ENCODE assay signal across 17 mouse cellular contexts in genomic region chr4:149525811-149526210, GRCm38 (mm10). TPM values are rescaled to one million over a fixed set of nuclear protein-coding genes. Genes with fewer than 3 reads are reported as not detected.
A peak's percentile ranks its signal among the peaks of the same experiment; 100 is the strongest.
DNase-seq lines count a peak whose midpoint lies in the region; ATAC-seq and TF ChIP-seq lines count a peak whose summit lies in the region.
"Had no signal": no experiment of that assay in that cellular context is flagged by ENCODE, and none has a peak within 500 bp of the region (broad histone marks: within the 10 kb centered on the region; RNA-seq: fewer than 3 reads in every experiment).

No protein-coding gene starts in this region.

- peaks cover 67% of the 10 kb centered on the region for H3K4me1 ChIP-seq in forebrain, embryonic 10.5 days
- peaks cover 10% of the 10 kb centered on the region for H3K4me1 ChIP-seq in forebrain, embryonic 14.5 days (ENCODE audit: control insufficient read depth, insufficient read depth, low read length)
- H3K4me1 ChIP-seq in hindbrain, embryonic 15.5 days (replicated peaks) = peaks cover 30% of the 10 kb centered on the region
- no peaks in the 10 kb centered on the region for H3K4me1 ChIP-seq in hindbrain, embryonic 11.5 days (replicated peaks; ENCODE audit: control insufficient read depth, insufficient read depth, low read length)
- no peaks in the 10 kb centered on the region for H3K4me1 ChIP-seq in liver, adult 2 months (ENCODE audit: control insufficient read depth, insufficient read depth, low read length)
- H3K4me1 ChIP-seq in stomach, postnatal 0 days (replicated peaks; ENCODE audit: control insufficient read depth, insufficient read depth) = 0 out of 2 replicates have a peak, but pooled peaks cover 3% of the 10 kb centered on the region

- 75% methylated on average over 6 of the region's 6 CpGs for WGBS in forebrain, embryonic 10.5 days
- 81% methylated on average over 6 of the region's 6 CpGs for WGBS in forebrain, embryonic 14.5 days
- WGBS in hindbrain, embryonic 15.5 days = 86% methylated on average over 6 of the region's 6 CpGs
- 87% methylated on average over 6 of the region's 6 CpGs for WGBS in hindbrain, embryonic 11.5 days
- 56% methylated on average over 6 of the region's 6 CpGs for WGBS in liver, adult 2 months
- 67% methylated on average over 6 of the region's 6 CpGs for WGBS in stomach, postnatal 0 days

- TF ChIP-seq CTCF in liver, adult 2 months (IDR thresholded peaks at IDR 0.05; ENCODE audit: low read depth, low read length) = no peak
- no peak for TF ChIP-seq CTCF in stomach, postnatal 0 days (IDR thresholded peaks at IDR 0.05; ENCODE audit: low read depth)

- TF ChIP-seq EP300 in stomach, postnatal 0 days (optimal IDR thresholded peaks at IDR 0.05) = no peak

- H3K9ac ChIP-seq in forebrain, embryonic 14.5 days (ENCODE audit: low read length) = no peak overlapping the region
- no peak overlapping the region for H3K9ac ChIP-seq in hindbrain, embryonic 15.5 days
- H3K9ac ChIP-seq in hindbrain, embryonic 11.5 days (ENCODE audit: low read depth, low read length) = no peak overlapping the region
- H3K9ac ChIP-seq in liver, adult 2 months (ENCODE audit: low read depth, low read length) = no peak overlapping the region
- no peak overlapping the region for H3K9ac ChIP-seq in stomach, postnatal 0 days (ENCODE audit: low read length)
- H3K9ac ChIP-seq: liver, embryonic 12.5 days; midbrain, embryonic 13.5 days had no signal

- no peak for ATAC-seq in forebrain, embryonic 14.5 days
- ATAC-seq in hindbrain, embryonic 15.5 days (ENCODE audit: low FRiP score, low read depth) = 0 out of 2 replicates have a peak, but pooled peaks have one; percentile 25
- ATAC-seq in hindbrain, embryonic 11.5 days (ENCODE audit: low FRiP score) = no peak
- no peak for ATAC-seq in stomach, postnatal 0 days (ENCODE audit: low FRiP score, low TSS enrichment)
- ATAC-seq: inflammation-experienced regulatory T-cells, adult 6 months; liver, embryonic 12.5 days; midbrain, embryonic 13.5 days had no signal

- no peaks in the 10 kb centered on the region for H3K9me3 ChIP-seq in forebrain, embryonic 10.5 days
- H3K9me3 ChIP-seq in forebrain, embryonic 14.5 days (replicated peaks; ENCODE audit: control insufficient read depth, low read length) = no peaks in the 10 kb centered on the region
- H3K9me3 ChIP-seq in hindbrain, embryonic 15.5 days = no peaks in the 10 kb centered on the region
- no peaks in the 10 kb centered on the region for H3K9me3 ChIP-seq in hindbrain, embryonic 11.5 days (ENCODE audit: control insufficient read depth, low read length)
- H3K9me3 ChIP-seq in stomach, postnatal 0 days (ENCODE audit: control insufficient read depth, low read length) = no peaks in the 10 kb centered on the region
- H3K9me3 ChIP-seq: liver, embryonic 12.5 days; midbrain, embryonic 13.5 days had no signal

- H3K4me3 ChIP-seq in forebrain, embryonic 10.5 days = no peak overlapping the region
- H3K4me3 ChIP-seq in forebrain, embryonic 14.5 days (ENCODE audit: low read depth, low read length) = no peak overlapping the region
- no peak overlapping the region for H3K4me3 ChIP-seq in hindbrain, embryonic 15.5 days
- no peak overlapping the region for H3K4me3 ChIP-seq in hindbrain, embryonic 11.5 days (ENCODE audit: low read depth, low read length)
- H3K4me3 ChIP-seq in liver, adult 2 months (ENCODE audit: insufficient read depth, low read depth, low read length) = no peak overlapping the region
- H3K4me3 ChIP-seq in stomach, postnatal 0 days (ENCODE audit: low read depth, low read length) = no peak overlapping the region
- H3K4me3 ChIP-seq: liver, embryonic 12.5 days; midbrain, embryonic 13.5 days had no signal

- H3K4me2 ChIP-seq in forebrain, embryonic 14.5 days (ENCODE audit: low read length) = no peak overlapping the region
- no peak overlapping the region for H3K4me2 ChIP-seq in hindbrain, embryonic 15.5 days
- H3K4me2 ChIP-seq in hindbrain, embryonic 11.5 days (replicated peaks; ENCODE audit: low read depth, low read length) = no peak overlapping the region
- no peak overlapping the region for H3K4me2 ChIP-seq in stomach, postnatal 0 days (replicated peaks; ENCODE audit: low read depth)
- H3K4me2 ChIP-seq: liver, embryonic 12.5 days; midbrain, embryonic 13.5 days had no signal

- H3K36me3 ChIP-seq in forebrain, embryonic 10.5 days (replicated peaks) = peaks cover 5% of the 10 kb centered on the region; the same call in 1 of the 2 replicates
- no peaks in the 10 kb centered on the region for H3K36me3 ChIP-seq in forebrain, embryonic 14.5 days (ENCODE audit: control insufficient read depth, insufficient read depth, low read length)
- H3K36me3 ChIP-seq in hindbrain, embryonic 15.5 days = no peaks in the 10 kb centered on the region
- H3K36me3 ChIP-seq in hindbrain, embryonic 11.5 days (ENCODE audit: control insufficient read depth, insufficient read depth, low read length) = no peaks in the 10 kb centered on the region
- no peaks in the 10 kb centered on the region for H3K36me3 ChIP-seq in liver, adult 2 months (ENCODE audit: control insufficient read depth, insufficient read depth, low read length)
- H3K36me3 ChIP-seq in stomach, postnatal 0 days (ENCODE audit: control insufficient read depth, insufficient read depth, low read length) = no peaks in the 10 kb centered on the region
- H3K36me3 ChIP-seq: liver, embryonic 12.5 days; midbrain, embryonic 13.5 days had no signal

- H3K27me3 ChIP-seq in forebrain, embryonic 10.5 days (ENCODE audit: poor library complexity, severe bottlenecking) = no peaks in the 10 kb centered on the region
- no peaks in the 10 kb centered on the region for H3K27me3 ChIP-seq in forebrain, embryonic 14.5 days (replicated peaks; ENCODE audit: control insufficient read depth, insufficient read depth, low read length)
- H3K27me3 ChIP-seq in hindbrain, embryonic 15.5 days = no peaks in the 10 kb centered on the region
- H3K27me3 ChIP-seq in hindbrain, embryonic 11.5 days (ENCODE audit: control insufficient read depth, insufficient read depth, low read length) = no peaks in the 10 kb centered on the region
- H3K27me3 ChIP-seq in liver, adult 2 months (ENCODE audit: control insufficient read depth, insufficient read depth, low read length) = no peaks in the 10 kb centered on the region
- H3K27me3 ChIP-seq in stomach, postnatal 0 days (ENCODE audit: control insufficient read depth, insufficient read depth, low read length) = no peaks in the 10 kb centered on the region
- H3K27me3 ChIP-seq: liver, embryonic 12.5 days; midbrain, embryonic 13.5 days had no signal

- TF ChIP-seq POLR2A in liver, adult 2 months (IDR thresholded peaks at IDR 0.05; ENCODE audit: extremely low read depth, insufficient read depth, low read length) = no peak

- H3K79me2 ChIP-seq in liver, adult 2 months (ENCODE audit: control insufficient read depth, insufficient read depth, low read length) = no peaks in the 10 kb centered on the region; the same call in 1 of the 2 replicates

- DNase-seq in forebrain, embryonic 10.5 days (ENCODE audit: extremely low spot score, low spot score) = no peak
- no peak for DNase-seq in forebrain, embryonic 14.5 days (ENCODE audit: low spot score)
- no peak for DNase-seq in hindbrain, embryonic 11.5 days (ENCODE audit: low spot score)
- peak; percentile 53 for DNase-seq in liver, adult 2 months (ENCODE audit: extremely low read depth, low read depth, low spot score)
- no peak for DNase-seq in liver
- no peak for DNase-seq in stomach, postnatal 0 days (ENCODE audit: low spot score)
- no peak for DNase-seq in cerebellum, adult 11 months
- DNase-seq: adrenal gland, adult 2 months; cerebellum, postnatal 14 days had no signal

- peak overlapping the region; percentile 60 for H3K27ac ChIP-seq in forebrain, embryonic 10.5 days
- H3K27ac ChIP-seq in forebrain, embryonic 14.5 days (ENCODE audit: low read depth, low read length) = no peak overlapping the region
- H3K27ac ChIP-seq in hindbrain, embryonic 15.5 days (replicated peaks) = no peak overlapping the region
- H3K27ac ChIP-seq in hindbrain, embryonic 11.5 days (ENCODE audit: low read depth, low read length) = no peak overlapping the region
- H3K27ac ChIP-seq in liver, adult 2 months (replicated peaks; ENCODE audit: insufficient read depth, low read depth, low read length) = no peak overlapping the region
- H3K27ac ChIP-seq in stomach, postnatal 0 days (replicated peaks) = peak overlapping the region; percentile 24; the same call in 1 of the 2 replicates
- H3K27ac ChIP-seq: liver, embryonic 12.5 days; midbrain, embryonic 13.5 days had no signal

RNA-seq across cellular contexts. Expression of gene Ctnnbip1, which starts 7.8 kb away (rescaled TPM):
- polyA plus RNA-seq in forebrain, embryonic 10.5 days (2016; fragmentation: Nextera tagmentation; extraction: Ambion mirVana) = 53.6 and 59.6 TPM in 2 replicates
- polyA plus RNA-seq in forebrain, embryonic 14.5 days (2014; fragmentation: Nextera tagmentation; extraction: Ambion mirVana) = 95.2 and 99.1 TPM in 2 replicates
- polyA plus RNA-seq in hindbrain, embryonic 15.5 days (2015; fragmentation: Nextera tagmentation; extraction: Ambion mirVana) = 101 and 105 TPM in 2 replicates
- polyA plus RNA-seq in hindbrain, embryonic 11.5 days (2014; fragmentation: Nextera tagmentation; extraction: Ambion mirVana) = 63.4 and 65.2 TPM in 2 replicates
- total RNA-seq in liver, adult 2 months (2014; rRNA removed) = 4.9 and 6.6 TPM in 2 replicates
- polyA plus RNA-seq in liver, adult 2 months (2012; rRNA removed) = 9.7 and 9.9 TPM in 2 replicates
- 60.1 and 69.5 TPM in 2 replicates for polyA plus RNA-seq in stomach, postnatal 0 days (2015; fragmentation: Nextera tagmentation; extraction: Ambion mirVana)

RNA-seq across cellular contexts. Expression of gene Lzic, which starts 40.8 kb away (rescaled TPM):
- 51.8 and 55.2 TPM in 2 replicates for polyA plus RNA-seq in forebrain, embryonic 10.5 days (2016; fragmentation: Nextera tagmentation; extraction: Ambion mirVana)
- 62.6 and 63.0 TPM in 2 replicates for polyA plus RNA-seq in forebrain, embryonic 14.5 days (2014; fragmentation: Nextera tagmentation; extraction: Ambion mirVana)
- polyA plus RNA-seq in hindbrain, embryonic 15.5 days (2015; fragmentation: Nextera tagmentation; extraction: Ambion mirVana) = 39.4 and 40.8 TPM in 2 replicates
- 48.4 and 54.8 TPM in 2 replicates for polyA plus RNA-seq in hindbrain, embryonic 11.5 days (2014; fragmentation: Nextera tagmentation; extraction: Ambion mirVana)
- total RNA-seq in liver, adult 2 months (2014; rRNA removed) = 5.3 and 5.6 TPM in 2 replicates
- 3.5 and 5.7 TPM in 2 replicates for polyA plus RNA-seq in liver, adult 2 months (2012; rRNA removed)
- 18.9 and 22.5 TPM in 2 replicates for polyA plus RNA-seq in stomach, postnatal 0 days (2015; fragmentation: Nextera tagmentation; extraction: Ambion mirVana)

RNA-seq across cellular contexts. Expression of gene Nmnat1, which starts 40.8 kb away (rescaled TPM):
- 17.9 and 18.4 TPM in 2 replicates for polyA plus RNA-seq in forebrain, embryonic 10.5 days (2016; fragmentation: Nextera tagmentation; extraction: Ambion mirVana)
- 9.4 and 11.8 TPM in 2 replicates for polyA plus RNA-seq in forebrain, embryonic 14.5 days (2014; fragmentation: Nextera tagmentation; extraction: Ambion mirVana)
- 8.8 and 9.3 TPM in 2 replicates for polyA plus RNA-seq in hindbrain, embryonic 15.5 days (2015; fragmentation: Nextera tagmentation; extraction: Ambion mirVana)
- polyA plus RNA-seq in hindbrain, embryonic 11.5 days (2014; fragmentation: Nextera tagmentation; extraction: Ambion mirVana) = 15.5 and 16.9 TPM in 2 replicates
- total RNA-seq in liver, adult 2 months (2014; rRNA removed) = 12.8 and 14.4 TPM in 2 replicates
- polyA plus RNA-seq in liver, adult 2 months (2012; rRNA removed) = 17.4 and 19.8 TPM in 2 replicates
- 6.1 and 6.5 TPM in 2 replicates for polyA plus RNA-seq in stomach, postnatal 0 days (2015; fragmentation: Nextera tagmentation; extraction: Ambion mirVana)

RNA-seq across cellular contexts. Expression of gene Tmem274, which starts 48.6 kb away (rescaled TPM):
- 0.50 and 0.63 TPM in 2 replicates for polyA plus RNA-seq in forebrain, embryonic 10.5 days (2016; fragmentation: Nextera tagmentation; extraction: Ambion mirVana)
- polyA plus RNA-seq in forebrain, embryonic 14.5 days (2014; fragmentation: Nextera tagmentation; extraction: Ambion mirVana) = not detected in 2 replicates
- polyA plus RNA-seq in hindbrain, embryonic 15.5 days (2015; fragmentation: Nextera tagmentation; extraction: Ambion mirVana) = 0.37 and 0.52 TPM in 2 replicates
- polyA plus RNA-seq in hindbrain, embryonic 11.5 days (2014; fragmentation: Nextera tagmentation; extraction: Ambion mirVana) = not detected in 2 replicates
- not detected in 2 replicates for total RNA-seq in liver, adult 2 months (2014; rRNA removed)
- not detected in 2 replicates for polyA plus RNA-seq in liver, adult 2 months (2012; rRNA removed)
- not detected in 2 replicates for polyA plus RNA-seq in stomach, postnatal 0 days (2015; fragmentation: Nextera tagmentation; extraction: Ambion mirVana)
- total RNA-seq: adrenal gland, adult 2 months; layer of hippocampus, postnatal 14 days had no signal
- polyA plus RNA-seq: adrenal gland, adult 2 months; gonadal fat pad, adult 2 months; neural tube, embryonic 11.5 days; spleen, adult 2 months had no signal

Comparison
In these comparisons a context has a peak if more than half of its experiments do, and no peak if none do; other contexts are left out.
1. H3K27ac ChIP-seq: peak in forebrain, embryonic 10.5 days (single experiment) and stomach, postnatal 0 days (single experiment); none in forebrain, embryonic 14.5 days (single experiment), hindbrain, embryonic 15.5 days (single experiment), hindbrain, embryonic 11.5 days (single experiment) and liver, adult 2 months (single experiment).